Mouse (Mus musculus): ENCODE measurements around the gene Fam3b.
A peak's percentile ranks its signal among the peaks of the same experiment; 100 is the strongest.

The Fam3b gene

GRCm38 (mm10) chr16:97514099-97514940, at the start of gene Fam3b:
TSS of gene Fam3b (minus strand) at chr16:97514816.
- DNase-seq: no peak

GRCm38 (mm10) chr16:97544340-97544739, 29.7 kb upstream of the Fam3b start:
- DNase-seq: no peak

GRCm38 (mm10) chr16:97536859-97537258, 22.2 kb upstream of the Fam3b start:
- DNase-seq: no peak

- peak; percentile 10 for DNase-seq
These were observed 21.3 kb upstream of the Fam3b start for GRCm38 (mm10) chr16:97535808-97536413.

- DNase-seq: peak; percentile 22
These were observed 20.4 kb upstream of the Fam3b start for GRCm38 (mm10) chr16:97534876-97535461.

- DNase-seq: no peak
These were observed 19.8 kb upstream of the Fam3b start for GRCm38 (mm10) chr16:97534448-97534847.

GRCm38 (mm10) chr16:97533751-97534150, 19.1 kb upstream of the Fam3b start:
- DNase-seq: no peak

GRCm38 (mm10) chr16:97533126-97533525, 18.5 kb upstream of the Fam3b start:
- DNase-seq: no peak

GRCm38 (mm10) chr16:97529241-97529640, 14.6 kb upstream of the Fam3b start:
- DNase-seq: no peak

- peak; percentile 17 for DNase-seq
These were observed 8.4 kb upstream of the Fam3b start for GRCm38 (mm10) chr16:97523024-97523423.

GRCm38 (mm10) chr16:97521983-97522382, 7.4 kb upstream of the Fam3b start:
- DNase-seq: no peak

- no peak for DNase-seq
These were observed 1.7 kb upstream of the Fam3b start for GRCm38 (mm10) chr16:97516341-97516740.

GRCm38 (mm10) chr16:97512347-97512751, 2.3 kb downstream of the Fam3b start:
- DNase-seq: no peak

GRCm38 (mm10) chr16:97511495-97511894, 3.1 kb downstream of the Fam3b start:
- no peak for DNase-seq

GRCm38 (mm10) chr16:97510849-97511248, 3.8 kb downstream of the Fam3b start:
- no peak for DNase-seq

- no peak for DNase-seq
These were observed 6.8 kb downstream of the Fam3b start for GRCm38 (mm10) chr16:97507783-97508182.

- no peak for DNase-seq
These were observed 9.8 kb downstream of the Fam3b start for GRCm38 (mm10) chr16:97504793-97505192.

- no peak for DNase-seq
These were observed 10.8 kb downstream of the Fam3b start for GRCm38 (mm10) chr16:97503849-97504248.

GRCm38 (mm10) chr16:97500901-97501300, 13.7 kb downstream of the Fam3b start:
- DNase-seq: no peak

GRCm38 (mm10) chr16:97499450-97499849, 15.2 kb downstream of the Fam3b start:
- DNase-seq: no peak

- no peak for DNase-seq
These were observed 16.5 kb downstream of the Fam3b start for GRCm38 (mm10) chr16:97498139-97498538.

GRCm38 (mm10) chr16:97497682-97498081, 16.9 kb downstream of the Fam3b start:
- DNase-seq: no peak

GRCm38 (mm10) chr16:97496026-97496425, 18.6 kb downstream of the Fam3b start:
- DNase-seq: no peak

GRCm38 (mm10) chr16:97492369-97492768, 22.2 kb downstream of the Fam3b start:
- no peak for DNase-seq

Data from right cerebral cortex, postnatal 25 days (tissue).